Mouse (Mus musculus) retina, embryonic 14.5 days (tissue): Measurements from ENCODE around the gene Pias1.
"Not testable (repeated sequence)": the region's sequence is repeated elsewhere in the genome, so short reads cannot be mapped to it uniquely, and the experiment has no call there.

Experiments used
- DNase-seq: peaks from one replicate; pipeline ENCODE4 v3.0.0-alpha.2; 2015; ENCODE audit warnings: low spot score

Pias1 gene

DNA sequence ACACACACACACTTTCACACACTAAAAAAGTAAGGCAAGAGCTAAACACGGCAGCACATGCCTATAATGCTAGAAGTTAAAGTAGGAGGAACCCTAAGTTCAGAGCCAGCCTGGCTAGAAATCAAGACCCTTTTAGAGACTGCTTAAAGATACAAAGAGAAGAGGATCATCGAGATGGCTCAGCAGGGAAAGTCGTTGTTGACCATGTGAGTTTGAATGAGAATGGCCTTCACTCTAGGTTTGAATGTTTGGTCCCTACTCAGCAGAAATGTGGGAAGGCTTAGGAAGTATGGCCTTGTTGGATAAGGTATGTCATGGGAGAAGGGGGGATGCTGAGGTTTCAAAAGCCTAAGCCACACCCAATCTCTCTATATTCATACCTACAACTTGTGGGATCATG, 46.8 kb downstream of the Pias1 start:
- no peak for DNase-seq

- peak; percentile 20 for DNase-seq
Measured at GRCm38 (mm10) chr9:62935854-62936253, 51.9 kb downstream of the Pias1 start.

DNA sequence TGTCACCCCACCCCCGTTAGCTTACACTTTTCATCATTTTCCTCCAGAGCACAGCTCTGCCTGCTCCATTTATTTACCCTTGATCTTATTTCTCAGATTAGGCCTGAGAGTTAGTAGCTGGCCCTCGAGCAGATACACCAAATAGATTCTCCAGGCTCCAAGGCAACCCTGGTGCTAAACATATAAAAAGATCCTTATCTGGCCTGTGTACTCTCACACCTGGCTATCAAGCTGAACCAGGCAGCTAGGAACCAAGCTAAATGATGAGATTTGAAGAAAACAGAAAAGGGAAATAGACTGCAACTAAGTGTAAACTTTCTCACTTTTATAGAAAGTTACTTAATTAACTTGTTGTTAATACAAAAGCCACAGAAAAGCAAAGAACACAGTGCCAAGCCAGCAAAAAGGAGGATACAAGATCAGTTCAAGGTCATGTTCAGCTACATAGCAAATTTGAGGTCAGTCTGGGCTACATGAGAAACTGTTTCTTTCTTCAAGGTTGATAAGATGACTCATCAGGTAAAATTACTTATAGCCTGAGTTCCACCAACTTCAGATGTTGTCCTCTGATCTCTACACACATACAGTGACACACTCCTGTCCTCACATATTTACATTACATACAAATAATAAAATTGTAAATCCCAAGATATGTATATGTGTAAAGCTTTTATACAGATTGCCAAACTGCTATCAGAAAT, 52.9 kb downstream of the Pias1 start:
- DNase-seq: no peak

DNA sequence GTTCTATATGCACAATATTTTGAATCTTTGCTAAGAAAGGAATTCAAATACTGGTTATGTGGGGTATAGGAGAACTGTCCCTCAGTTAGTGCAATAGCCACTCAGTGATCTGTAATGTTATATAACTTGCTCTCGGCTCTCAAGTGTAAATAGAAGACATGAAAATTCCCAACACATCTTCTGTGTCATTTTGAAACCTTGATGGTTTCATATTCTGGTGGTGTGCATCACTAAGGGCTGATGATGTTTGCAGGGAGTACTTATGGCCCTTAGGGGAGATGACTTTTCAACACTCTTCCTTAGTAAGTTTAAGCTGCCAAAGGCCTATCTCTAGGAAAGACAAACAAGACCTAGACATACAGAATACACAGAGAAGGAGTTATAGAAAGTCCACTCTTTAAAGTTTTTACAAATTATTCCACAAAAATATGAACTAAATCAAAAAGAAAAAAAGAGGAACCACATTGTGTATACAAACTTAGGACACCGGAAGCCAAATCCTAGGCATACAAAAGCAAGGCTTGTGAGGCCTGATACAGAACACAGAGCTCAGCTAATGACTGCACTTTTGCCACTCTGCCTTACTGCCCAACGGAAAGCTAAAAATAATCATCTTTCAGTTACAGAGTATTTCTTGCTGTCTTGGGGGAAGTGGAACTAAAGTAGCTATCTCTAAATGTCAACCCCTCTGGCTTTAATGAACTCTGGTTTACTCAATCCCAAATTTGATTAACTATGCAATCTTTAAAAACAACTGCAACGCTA, 55.0 kb downstream of the Pias1 start:
- DNase-seq: no peak

DNA sequence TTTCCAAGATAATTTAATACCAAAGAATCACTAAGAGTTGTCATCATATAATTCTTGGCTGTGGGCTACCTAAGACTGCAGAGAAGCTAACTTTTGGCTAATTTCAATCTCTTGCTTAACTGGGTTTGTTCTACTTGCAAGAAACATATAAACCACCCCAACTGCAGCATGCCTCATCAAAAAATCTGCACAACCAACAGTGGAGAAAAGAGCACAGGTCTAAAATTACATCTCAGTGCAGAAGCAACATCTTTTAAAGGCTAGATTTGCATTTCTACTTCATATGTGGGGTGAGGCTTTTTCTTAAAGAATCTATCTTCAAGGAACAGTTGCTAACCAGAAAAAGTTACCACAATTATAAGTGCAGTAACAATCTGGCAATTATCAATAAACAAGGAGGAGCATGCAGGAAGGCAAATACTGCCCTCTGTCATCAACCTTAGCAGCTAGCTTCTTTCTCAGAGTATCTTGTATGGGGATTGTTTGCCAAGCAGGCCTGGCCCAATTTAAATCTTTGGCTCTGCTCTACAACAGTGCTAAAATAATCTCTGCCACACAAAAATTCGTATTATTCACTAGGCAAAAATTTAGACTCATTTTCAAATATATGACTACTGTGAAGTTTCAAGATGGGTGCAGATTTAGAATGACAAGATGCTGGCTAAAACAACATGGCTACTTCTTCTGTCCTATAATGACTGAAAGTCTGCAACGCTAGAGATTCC, 62.7 kb downstream of the Pias1 start:
- DNase-seq: no peak

DNA sequence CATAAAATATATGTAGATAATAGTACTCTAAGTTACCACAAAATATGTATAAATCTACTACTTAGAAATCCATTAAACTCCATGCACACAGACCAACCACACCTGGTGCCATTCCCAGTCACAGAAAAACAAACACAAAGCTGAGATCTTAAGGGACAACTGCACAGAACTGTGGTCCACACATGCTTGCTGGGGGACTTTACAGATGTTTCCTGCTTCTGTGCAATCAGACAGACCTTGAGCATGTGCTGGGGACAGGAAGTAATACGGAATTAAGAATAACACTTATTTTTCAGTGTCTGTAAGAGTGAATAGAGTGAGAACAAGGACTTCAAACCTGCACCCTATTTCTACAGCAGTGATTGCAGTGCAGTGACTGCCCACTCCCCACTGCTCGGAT, 66.8 kb downstream of the Pias1 start:
- no peak for DNase-seq

- DNase-seq: no peak
Measured at GRCm38 (mm10) chr9:62917059-62917458, 70.7 kb downstream of the Pias1 start.

GRCm38 (mm10) chr9:62913390-62914069, 74.2 kb downstream of the Pias1 start:
- DNase-seq: no peak

DNA sequence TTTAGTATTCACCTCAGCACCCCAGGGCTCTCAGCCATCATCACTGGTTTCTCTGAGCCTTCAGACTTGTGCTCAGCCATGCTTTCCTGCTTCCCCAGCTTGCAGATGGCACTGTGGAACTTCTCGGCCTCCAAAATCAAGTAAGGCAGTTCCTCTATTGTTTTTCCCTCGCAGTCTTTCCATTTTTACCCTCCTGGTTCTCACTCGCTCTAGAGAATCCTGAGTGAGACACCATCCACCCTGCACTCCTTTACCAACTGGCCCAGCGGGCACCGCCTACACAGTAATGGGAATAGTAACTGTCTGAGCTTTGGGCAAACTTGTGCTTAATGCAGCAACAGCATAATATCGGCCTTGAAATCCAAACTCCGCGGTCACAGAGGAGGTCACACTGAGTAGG, 82.7 kb downstream of the Pias1 start:
- DNase-seq: no peak

DNA sequence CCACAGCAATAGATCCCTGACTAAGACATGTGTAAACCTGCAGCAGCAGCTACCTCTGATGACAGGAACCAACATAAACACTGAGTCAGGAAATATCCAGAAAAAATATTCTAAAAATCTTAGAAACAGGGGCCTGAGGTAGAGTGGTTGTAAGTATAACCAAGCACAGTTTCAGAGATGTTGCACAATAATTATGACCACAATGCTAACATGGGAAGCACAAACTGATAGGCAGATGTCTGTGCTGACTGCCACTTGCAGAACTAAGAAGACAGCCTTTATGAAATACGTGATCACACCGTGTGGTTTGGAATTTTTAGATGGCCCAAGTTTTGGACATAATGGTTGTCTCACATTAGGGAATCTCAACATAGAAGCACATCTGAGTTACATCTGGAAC, 83.9 kb downstream of the Pias1 start:
- no peak for DNase-seq

DNA sequence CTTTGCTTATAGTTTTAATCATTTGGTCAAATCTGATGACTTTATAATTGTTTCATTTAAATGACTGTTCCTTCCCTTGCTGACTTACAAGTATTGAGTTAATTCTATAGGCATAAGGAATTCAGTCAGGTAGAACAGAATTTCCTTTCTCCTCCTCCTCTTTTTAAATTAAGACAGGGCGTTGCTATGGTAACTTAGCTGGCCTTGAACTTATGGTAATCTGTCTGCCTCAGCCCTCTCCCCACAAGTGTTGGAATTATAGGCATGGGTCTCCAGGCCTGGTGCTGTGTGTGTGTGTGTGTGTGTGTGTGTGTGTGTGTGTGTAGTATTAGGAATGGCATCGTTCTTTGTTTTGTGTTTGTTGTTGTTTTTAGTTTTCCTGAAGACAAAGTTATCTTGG, 86.0 kb downstream of the Pias1 start:
- no peak for DNase-seq

- DNase-seq: no peak
Measured at GRCm38 (mm10) chr9:62894486-62894885, 93.2 kb downstream of the Pias1 start.

DNA sequence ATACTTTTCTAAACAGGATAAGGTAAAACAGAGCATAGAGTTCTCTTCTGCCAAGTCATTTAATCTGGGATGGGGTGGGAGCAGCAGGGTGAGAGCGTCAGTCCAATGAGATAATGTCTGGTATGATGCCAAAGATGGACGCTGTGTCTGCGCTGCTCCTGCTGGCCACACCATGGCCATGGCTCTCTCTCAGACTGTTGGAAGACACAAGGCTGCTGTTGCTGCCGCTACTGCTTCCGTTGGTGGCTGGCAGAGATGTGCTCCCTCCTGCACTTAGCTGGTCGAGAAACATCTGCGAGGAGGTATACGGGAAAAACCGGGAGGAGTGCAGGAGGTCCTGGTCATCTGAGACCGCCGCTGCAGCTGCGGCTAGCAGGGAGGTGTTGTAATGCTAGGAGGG, 105.9 kb downstream of the Pias1 start:
- DNase-seq: no peak

GRCm38 (mm10) chr9:62877825-62878224, 109.9 kb downstream of the Pias1 start:
- DNase-seq: no peak

DNA sequence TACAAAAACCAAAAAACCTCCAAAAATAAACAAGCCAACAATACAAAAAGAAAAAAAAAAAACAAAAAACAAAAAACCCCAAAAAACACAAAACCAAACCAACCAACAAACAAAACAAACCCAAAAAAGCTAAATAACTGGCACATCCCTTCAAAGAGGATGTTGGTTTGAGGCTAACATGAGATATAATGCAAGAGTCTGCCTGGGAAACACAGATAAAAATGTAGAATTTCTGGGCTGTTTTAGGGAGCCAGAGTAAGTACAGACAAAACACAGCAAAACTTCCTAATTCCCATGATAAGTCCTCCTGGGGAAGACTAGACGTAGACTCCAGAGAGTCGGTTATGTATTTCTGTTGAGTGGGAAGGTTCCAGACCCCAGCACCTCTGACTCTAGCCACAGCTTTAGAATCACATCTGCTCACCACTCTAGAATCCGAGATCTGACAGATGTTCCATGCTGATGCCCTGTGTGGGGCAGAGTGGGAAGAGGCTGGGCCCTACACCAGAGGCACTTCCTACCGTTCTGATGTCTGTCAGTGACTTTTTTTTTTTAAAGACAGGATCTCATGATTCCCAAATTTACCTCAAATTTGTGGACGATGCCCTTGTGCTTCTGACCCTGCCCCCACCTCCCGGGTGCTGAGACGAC, 110.6 kb downstream of the Pias1 start:
- DNase-seq: no peak

GRCm38 (mm10) chr9:62870728-62871127, 117.0 kb downstream of the Pias1 start:
- no peak for DNase-seq

GRCm38 (mm10) chr9:62869236-62869635, 118.5 kb downstream of the Pias1 start:
- DNase-seq: not testable (repeated sequence)

DNA sequence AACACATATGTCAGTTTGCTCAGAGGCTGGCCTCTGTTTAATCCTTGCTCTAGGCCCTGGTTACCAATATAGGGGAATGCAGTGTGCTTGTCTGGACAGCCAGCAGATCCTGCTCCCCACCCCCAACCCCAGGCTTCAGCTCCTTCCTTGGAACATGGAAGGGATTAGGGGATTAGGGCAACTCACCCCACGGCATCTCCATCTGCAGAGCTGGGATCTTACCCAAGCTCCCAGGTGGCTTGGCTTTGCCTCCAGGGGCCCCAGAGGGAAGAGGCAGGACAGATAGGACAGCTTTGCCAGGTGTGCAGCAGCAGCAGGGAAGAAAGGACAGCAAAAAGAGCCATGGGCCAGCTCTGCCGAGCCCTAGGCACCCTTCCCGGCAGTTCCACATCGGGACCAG, 126.9 kb downstream of the Pias1 start:
- peak; percentile 15 for DNase-seq

- not testable (repeated sequence) for DNase-seq
Measured at GRCm38 (mm10) chr9:62860102-62860501, 127.6 kb downstream of the Pias1 start.

DNA sequence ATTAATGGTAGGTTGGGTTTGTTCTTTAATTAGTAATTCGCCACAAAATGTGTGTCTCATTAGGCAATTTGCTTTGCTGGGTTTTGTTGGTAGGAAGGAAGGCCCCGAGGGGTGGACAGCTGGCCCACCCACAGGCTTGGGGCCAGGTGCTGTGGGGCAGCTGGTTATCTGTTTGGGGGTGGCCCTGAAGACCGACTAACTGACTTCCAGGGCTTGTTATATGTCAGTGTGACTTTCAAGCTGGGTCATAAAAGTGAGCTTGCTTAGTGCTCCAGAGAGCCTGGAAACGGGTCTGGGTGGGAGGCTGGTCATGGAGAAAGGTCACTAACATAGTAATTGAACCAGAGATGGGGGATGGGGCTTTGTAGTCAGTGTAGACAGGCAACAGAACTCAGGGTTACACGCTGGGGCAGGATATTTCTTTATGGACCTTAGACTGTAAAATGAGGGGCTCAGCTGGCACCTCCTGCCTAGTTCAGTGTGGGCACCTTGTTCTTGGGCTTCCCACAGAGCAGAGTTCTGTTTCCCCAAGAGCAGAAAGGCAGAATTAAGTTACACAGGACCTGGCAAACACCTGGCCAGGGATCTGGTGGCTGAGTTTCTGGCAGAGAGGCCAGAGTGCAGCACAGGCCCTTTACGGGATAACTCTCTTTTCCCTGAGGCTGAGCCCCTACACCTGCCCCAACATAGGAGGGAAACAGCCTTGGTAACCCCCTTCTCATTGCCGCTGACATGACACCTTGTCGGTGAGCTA, 129.3 kb downstream of the Pias1 start:
- peak; percentile 17 for DNase-seq

DNA sequence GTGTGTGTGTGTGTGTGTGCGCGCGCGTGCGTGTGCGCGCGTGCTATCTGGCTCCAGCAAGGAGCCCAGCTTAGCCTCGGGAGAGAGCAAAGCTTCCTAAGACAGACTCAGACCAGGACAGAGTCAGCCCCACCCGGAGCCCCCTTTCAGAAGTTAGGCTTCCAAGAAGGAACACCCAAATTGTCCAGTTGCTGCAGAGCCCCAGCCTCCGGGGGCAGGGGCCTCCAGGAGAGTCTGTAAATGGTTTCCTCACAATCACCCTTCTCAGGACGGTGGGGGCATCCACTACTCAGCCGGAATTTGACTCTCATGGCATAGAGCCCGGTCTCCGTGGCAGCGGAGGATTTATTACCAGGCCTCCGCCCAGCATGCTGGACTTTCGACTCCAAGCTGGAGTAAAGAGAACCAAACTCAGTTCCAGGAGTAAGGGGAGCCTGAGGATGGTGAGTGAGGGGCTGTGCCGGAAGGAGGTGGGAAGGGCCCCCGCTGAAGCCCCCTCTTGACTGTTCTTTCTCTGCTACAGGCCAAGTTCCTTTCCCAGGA, 129.9 kb downstream of the Pias1 start, which contains the start of gene Calml4:
Calml4 (plus strand) TSS at position 362 of the 543 bp plus-strand sequence.
- peak; percentile 18 for DNase-seq
